Mouse (Mus musculus): ENCODE measurements around the gene Ints1.
A peak's percentile ranks its signal among the peaks of the same experiment; 100 is the strongest.

The Ints1 gene

DNA sequence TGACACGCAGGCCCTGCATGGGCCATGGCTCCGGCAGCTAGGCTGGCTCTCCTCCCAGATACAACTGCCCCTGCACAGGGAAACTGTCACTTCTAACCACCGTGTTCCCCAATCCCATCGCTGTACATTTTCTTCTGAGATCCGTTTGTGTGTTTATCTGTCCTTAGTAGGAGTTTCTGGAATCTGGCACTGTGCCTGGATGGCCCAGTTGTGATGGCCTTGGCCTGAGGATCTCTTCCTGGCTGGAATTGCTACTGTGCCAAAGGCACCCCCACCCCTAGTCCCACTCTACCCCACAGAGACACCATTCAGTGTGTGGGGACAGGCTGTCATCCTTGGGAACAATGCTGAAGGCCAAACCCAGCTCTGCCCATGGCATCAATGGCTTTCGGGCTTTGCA is 40.5 kb upstream of the Ints1 start:
- H3K27me3 ChIP-seq (ENCODE audit: insufficient read depth, low read length): peaks cover 9% of the 10 kb centered on the region
- no peak for TF ChIP-seq NANOG (IDR thresholded peaks at IDR 0.05; ENCODE audit: borderline replicate concordance, low read length)
- no peak for TF ChIP-seq POU5F1 (IDR thresholded peaks at IDR 0.05; ENCODE audit: borderline replicate concordance, low read length)
- no peak for TF ChIP-seq CTCF (conservative IDR thresholded peaks at IDR 0.05; ENCODE audit: low read length)
- H3K9me3 ChIP-seq (ENCODE audit: low read length): no peaks in the 10 kb centered on the region
- peaks cover 25% of the 10 kb centered on the region for H3K4me1 ChIP-seq (replicated peaks; ENCODE audit: low read depth, low read length)
- H3K36me3 ChIP-seq (ENCODE audit: insufficient read depth, low read length): peaks cover 12% of the 10 kb centered on the region; the same call in 1 of the 2 replicates
- no peak overlapping the region for H3K4me3 ChIP-seq (replicated peaks; ENCODE audit: low read length)

DNA sequence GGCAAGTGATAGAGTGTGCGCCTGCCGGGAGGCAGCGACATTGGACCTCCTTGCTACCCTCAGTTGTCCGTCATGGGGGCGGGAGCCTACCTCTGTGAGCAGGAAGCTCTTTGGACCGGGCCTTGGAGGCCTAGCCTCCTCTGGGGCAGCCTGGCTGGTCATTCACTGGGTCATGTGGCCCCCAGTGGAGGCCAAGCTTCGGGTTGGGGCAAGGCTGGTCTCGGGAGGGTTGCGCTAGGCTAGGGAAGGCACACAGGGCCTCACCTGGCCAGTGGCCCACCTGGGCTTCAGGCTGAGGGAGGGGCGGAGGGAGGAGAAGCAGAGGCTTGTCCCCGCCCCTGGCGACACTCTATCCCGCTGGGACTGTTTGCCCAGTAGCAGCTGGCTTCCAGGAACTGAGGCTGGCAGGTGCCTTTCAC is 38.5 kb upstream of the Ints1 start:
- H3K4me3 ChIP-seq (replicated peaks; ENCODE audit: low read length): peak overlapping the region; percentile 67
- no peaks in the 10 kb centered on the region for H3K9me3 ChIP-seq (ENCODE audit: low read length)
- H3K27me3 ChIP-seq (ENCODE audit: insufficient read depth, low read length): peaks cover 9% of the 10 kb centered on the region
- peaks cover 25% of the 10 kb centered on the region for H3K4me1 ChIP-seq (replicated peaks; ENCODE audit: low read depth, low read length)
- no peak for TF ChIP-seq NANOG (IDR thresholded peaks at IDR 0.05; ENCODE audit: borderline replicate concordance, low read length)
- TF ChIP-seq CTCF (conservative IDR thresholded peaks at IDR 0.05; ENCODE audit: low read length): no peak
- no peak for TF ChIP-seq POU5F1 (IDR thresholded peaks at IDR 0.05; ENCODE audit: borderline replicate concordance, low read length)
- H3K36me3 ChIP-seq (ENCODE audit: insufficient read depth, low read length): no peaks in the 10 kb centered on the region

DNA sequence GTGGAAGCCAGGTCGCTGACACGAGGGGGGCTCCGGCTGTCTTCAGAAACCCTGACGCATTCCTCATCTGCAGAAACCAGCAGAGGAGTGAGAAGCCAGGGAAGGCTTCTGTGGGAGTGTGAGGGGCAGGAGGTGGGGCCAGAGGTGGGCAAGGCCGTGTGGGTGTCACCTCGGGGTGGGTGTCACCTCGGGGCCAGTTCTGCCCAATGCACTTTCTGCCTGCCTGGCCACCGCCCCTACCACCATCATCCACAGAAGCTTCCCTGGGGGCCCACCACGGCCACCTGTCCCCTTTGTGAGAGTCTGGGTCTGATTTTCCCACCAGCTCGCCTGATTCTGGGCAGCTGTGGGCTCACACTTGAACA is 37.6 kb upstream of the Ints1 start:
- H3K27me3 ChIP-seq (ENCODE audit: insufficient read depth, low read length): peaks cover 15% of the 10 kb centered on the region
- TF ChIP-seq POU5F1 (IDR thresholded peaks at IDR 0.05; ENCODE audit: borderline replicate concordance, low read length) (no peak), NANOG (IDR thresholded peaks at IDR 0.05; ENCODE audit: borderline replicate concordance, low read length) (no peak), CTCF (conservative IDR thresholded peaks at IDR 0.05; ENCODE audit: low read length) (no peak)
- peak overlapping the region; percentile 29 for H3K4me3 ChIP-seq (replicated peaks; ENCODE audit: low read length)
- no peaks in the 10 kb centered on the region for H3K9me3 ChIP-seq (ENCODE audit: low read length)
- H3K36me3 ChIP-seq (ENCODE audit: insufficient read depth, low read length): no peaks in the 10 kb centered on the region
- H3K4me1 ChIP-seq (replicated peaks; ENCODE audit: low read depth, low read length): peaks cover 31% of the 10 kb centered on the region

DNA sequence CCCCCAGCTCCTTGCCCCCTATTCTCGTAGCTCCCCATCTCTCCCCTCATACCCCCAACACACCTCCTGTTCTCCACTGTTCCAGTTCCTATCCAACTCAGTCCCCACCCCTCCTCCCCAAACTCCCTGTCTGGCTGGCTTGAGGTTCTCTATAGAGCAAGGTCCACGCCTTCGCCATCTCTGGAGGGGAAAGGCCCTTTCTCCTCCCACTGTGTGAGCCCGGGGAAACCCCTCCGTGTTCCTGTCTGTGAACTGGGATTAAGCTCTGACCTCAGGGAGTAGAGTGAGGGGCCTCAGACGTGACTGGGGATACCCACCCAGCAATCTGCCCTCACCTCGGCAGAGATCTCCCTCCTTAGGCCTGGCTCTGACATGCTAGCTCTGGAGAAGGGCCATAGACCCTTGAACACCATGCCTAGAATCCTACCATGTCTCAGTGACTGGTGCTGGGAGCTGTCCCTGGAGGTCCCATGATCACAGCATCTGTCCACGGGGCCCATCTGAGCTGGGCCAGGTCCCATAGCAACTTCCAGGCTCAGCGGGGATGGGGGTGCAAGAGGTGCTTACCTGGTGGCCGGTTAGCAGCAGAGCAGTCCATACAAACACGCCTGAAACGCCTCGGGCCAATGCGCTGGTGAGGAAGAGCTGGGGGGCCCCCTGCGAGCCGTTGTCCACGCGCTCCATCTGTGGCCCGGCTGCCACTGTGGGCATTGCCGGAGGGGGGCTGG is 37.1 kb upstream of the Ints1 start:
- H3K4me1 ChIP-seq (replicated peaks; ENCODE audit: low read depth, low read length): peaks cover 36% of the 10 kb centered on the region
- H3K9me3 ChIP-seq (ENCODE audit: low read length): no peaks in the 10 kb centered on the region
- peaks cover 20% of the 10 kb centered on the region for H3K27me3 ChIP-seq (ENCODE audit: insufficient read depth, low read length)
- peak overlapping the region; percentile 29 for H3K4me3 ChIP-seq (replicated peaks; ENCODE audit: low read length)
- no peak for TF ChIP-seq CTCF (conservative IDR thresholded peaks at IDR 0.05; ENCODE audit: low read length)
- TF ChIP-seq NANOG (IDR thresholded peaks at IDR 0.05; ENCODE audit: borderline replicate concordance, low read length): no peak
- no peak for TF ChIP-seq POU5F1 (IDR thresholded peaks at IDR 0.05; ENCODE audit: borderline replicate concordance, low read length)
- no peaks in the 10 kb centered on the region for H3K36me3 ChIP-seq (ENCODE audit: insufficient read depth, low read length)

DNA sequence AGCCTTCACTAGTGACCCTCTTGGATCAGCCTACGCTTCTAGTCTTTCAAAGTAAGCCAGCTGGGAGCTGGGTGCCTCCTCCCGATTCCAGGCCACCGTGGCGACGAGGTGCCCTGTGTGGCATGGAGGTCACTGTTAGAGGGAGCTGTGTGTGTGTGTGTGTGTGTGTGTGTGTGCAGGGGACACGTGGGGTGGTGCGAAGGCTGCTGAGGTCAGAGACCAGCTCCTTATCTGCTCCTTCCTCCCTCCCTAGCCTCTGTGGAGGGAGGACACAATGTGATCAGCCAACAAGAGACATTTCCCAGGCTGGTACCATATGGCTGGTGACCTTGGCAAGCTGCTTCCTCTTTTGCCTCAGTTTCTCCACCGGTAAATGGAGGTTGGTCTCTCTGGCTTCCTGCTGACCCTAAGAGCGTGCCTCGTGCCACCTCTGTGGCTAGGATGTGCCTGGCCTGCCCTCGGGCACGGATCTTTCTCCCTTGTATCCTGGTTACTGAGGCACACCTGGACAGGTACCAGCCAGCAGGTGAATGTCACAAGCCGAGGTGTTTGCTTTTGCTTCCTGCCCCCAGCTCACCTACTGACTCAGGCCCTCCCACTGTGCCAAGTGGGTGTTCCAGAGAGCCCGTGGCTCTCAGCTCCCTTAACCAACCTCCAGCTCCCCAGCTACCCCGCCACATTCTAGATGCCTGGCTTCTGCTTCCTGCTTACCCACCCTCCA is 36.4 kb upstream of the Ints1 start:
- H3K27me3 ChIP-seq (ENCODE audit: insufficient read depth, low read length): peaks cover 26% of the 10 kb centered on the region
- no peak overlapping the region for H3K4me3 ChIP-seq (replicated peaks; ENCODE audit: low read length)
- H3K36me3 ChIP-seq (ENCODE audit: insufficient read depth, low read length): no peaks in the 10 kb centered on the region
- peaks cover 39% of the 10 kb centered on the region for H3K4me1 ChIP-seq (replicated peaks; ENCODE audit: low read depth, low read length)
- H3K9me3 ChIP-seq (ENCODE audit: low read length): no peaks in the 10 kb centered on the region
- TF ChIP-seq POU5F1 (IDR thresholded peaks at IDR 0.05; ENCODE audit: borderline replicate concordance, low read length) (no peak), NANOG (IDR thresholded peaks at IDR 0.05; ENCODE audit: borderline replicate concordance, low read length) (no peak), CTCF (conservative IDR thresholded peaks at IDR 0.05; ENCODE audit: low read length) (no peak)

DNA sequence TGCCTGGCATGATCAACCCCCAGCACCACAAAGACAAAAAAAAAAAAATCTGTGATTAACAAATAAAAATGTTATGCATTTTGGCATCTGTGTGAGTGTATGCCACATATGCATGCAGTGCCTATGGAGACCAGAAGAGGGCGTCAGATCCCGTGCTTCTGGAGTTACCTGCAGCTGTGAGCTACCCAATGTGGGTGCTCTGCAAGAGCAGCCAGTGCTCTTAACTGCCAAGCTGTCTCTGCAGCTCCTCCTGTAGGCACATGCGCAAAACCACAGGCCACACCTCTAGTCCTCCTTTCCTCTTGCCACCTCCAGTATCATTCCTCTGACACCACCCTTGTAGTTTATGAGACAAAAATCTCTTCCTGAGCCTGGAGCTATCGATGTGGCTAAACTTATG is 33.9 kb upstream of the Ints1 start:
- TF ChIP-seq POU5F1 (IDR thresholded peaks at IDR 0.05; ENCODE audit: borderline replicate concordance, low read length) (no peak), CTCF (conservative IDR thresholded peaks at IDR 0.05; ENCODE audit: low read length) (peak; percentile 76)
- Histone ChIP-seq H3K9me3 (ENCODE audit: low read length) (no peaks in the 10 kb centered on the region), H3K27me3 (ENCODE audit: insufficient read depth, low read length) (peaks cover 32% of the 10 kb centered on the region), H3K4me3 (replicated peaks; ENCODE audit: low read length) (no peak overlapping the region), H3K36me3 (ENCODE audit: insufficient read depth, low read length) (no peaks in the 10 kb centered on the region), H3K4me1 (replicated peaks; ENCODE audit: low read depth, low read length) (peaks cover 42% of the 10 kb centered on the region)

DNA sequence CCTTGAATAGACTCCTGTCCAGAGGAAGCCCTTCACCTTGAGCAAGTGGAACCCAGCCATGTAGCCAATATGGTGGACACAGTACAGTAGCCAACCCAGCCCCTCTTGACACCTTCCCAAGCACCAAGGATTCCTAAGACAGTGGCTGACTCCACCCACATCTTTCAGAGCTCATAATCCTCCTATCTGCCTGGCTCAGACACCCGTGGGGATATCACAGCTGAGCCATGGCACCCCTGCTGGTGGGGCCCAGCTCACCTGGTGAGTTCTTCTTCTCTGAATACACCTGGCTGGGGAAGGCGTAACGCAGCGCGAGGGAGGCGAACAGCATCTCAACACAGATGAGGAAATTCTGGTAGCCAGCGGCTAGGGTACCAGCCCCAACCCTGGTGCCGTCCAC is 30.4 kb upstream of the Ints1 start:
- Histone ChIP-seq H3K4me1 (replicated peaks; ENCODE audit: low read depth, low read length) (peaks cover 42% of the 10 kb centered on the region), H3K36me3 (ENCODE audit: insufficient read depth, low read length) (peaks cover 11% of the 10 kb centered on the region), H3K9me3 (ENCODE audit: low read length) (no peaks in the 10 kb centered on the region), H3K4me3 (replicated peaks; ENCODE audit: low read length) (no peak overlapping the region), H3K27me3 (ENCODE audit: insufficient read depth, low read length) (peaks cover 23% of the 10 kb centered on the region)
- TF ChIP-seq POU5F1 (IDR thresholded peaks at IDR 0.05; ENCODE audit: borderline replicate concordance, low read length) (no peak), NANOG (IDR thresholded peaks at IDR 0.05; ENCODE audit: borderline replicate concordance, low read length) (no peak), CTCF (conservative IDR thresholded peaks at IDR 0.05; ENCODE audit: low read length) (no peak)

DNA sequence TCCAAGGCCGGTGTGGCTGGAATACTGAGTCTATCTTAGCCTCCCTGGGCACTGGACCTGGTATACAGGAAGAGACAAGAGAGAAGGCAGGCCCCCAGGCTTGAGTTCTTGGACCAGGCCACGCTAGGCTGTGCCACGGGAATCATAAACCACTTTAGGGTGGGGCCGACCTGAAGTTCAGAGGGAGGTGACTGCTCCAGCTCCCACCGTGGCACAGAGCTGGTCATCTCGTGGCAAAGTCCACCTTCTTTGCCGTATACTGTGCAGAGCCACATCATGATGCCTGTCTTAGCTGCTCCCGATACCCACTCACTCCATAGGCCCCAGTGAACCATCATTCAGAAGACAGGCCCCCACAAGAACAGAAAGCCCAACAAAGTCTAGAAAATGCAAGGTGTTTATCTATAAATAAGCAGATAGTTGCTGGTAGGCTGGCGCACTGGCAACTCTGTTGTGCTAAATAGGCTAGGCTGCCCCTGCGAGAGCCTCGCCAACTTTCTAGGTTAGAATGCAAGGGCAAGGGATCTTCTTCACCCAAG is 29.2 kb upstream of the Ints1 start:
- TF ChIP-seq CTCF (conservative IDR thresholded peaks at IDR 0.05; ENCODE audit: low read length): no peak
- TF ChIP-seq POU5F1 (IDR thresholded peaks at IDR 0.05; ENCODE audit: borderline replicate concordance, low read length): no peak
- no peak for TF ChIP-seq NANOG (IDR thresholded peaks at IDR 0.05; ENCODE audit: borderline replicate concordance, low read length)
- no peak overlapping the region for H3K4me3 ChIP-seq (replicated peaks; ENCODE audit: low read length)
- H3K4me1 ChIP-seq (replicated peaks; ENCODE audit: low read depth, low read length): peaks cover 54% of the 10 kb centered on the region
- H3K27me3 ChIP-seq (ENCODE audit: insufficient read depth, low read length): peaks cover 23% of the 10 kb centered on the region
- H3K9me3 ChIP-seq (ENCODE audit: low read length): no peaks in the 10 kb centered on the region
- H3K36me3 ChIP-seq (ENCODE audit: insufficient read depth, low read length): peaks cover 23% of the 10 kb centered on the region

All from E14TG2a.4 (cell line).